Mouse (Mus musculus) erythroblast, embryonic 14.5 days (primary cell): ENCODE results near the gene Msi2.

Experiments
- GATA1 ChIP-seq: IDR thresholded peaks from 2 replicates; pipeline ENCODE4 v1.6.1; 2012; ENCODE audit warnings: low read length, inconsistent platforms, mixed read lengths
- TAL1 ChIP-seq: IDR thresholded peaks from 3 replicates; pipeline ENCODE4 v1.6.1; 2012; ENCODE audit warnings: low read length, inconsistent platforms, mixed read lengths

- TF ChIP-seq GATA1 (no peak), TAL1 (no peak)
Observed at GRCm38 (mm10) chr11:88636934-88637333, 81.4 kb downstream of the Msi2 start.
